Mouse (Mus musculus) testis, adult 2 months (tissue): ENCODE results near the gene Hoxd12.

Experiments
- CTCF ChIP-seq: fragments of 200-500 bp; IDR thresholded peaks from 2 replicates; pipeline ENCODE4 v1.5.1; 2012; ENCODE audit warnings: low read depth, mild to moderate bottlenecking, inconsistent platforms, low read length, moderate library complexity; ENCODE audit not compliant: control insufficient read depth, insufficient read depth, insufficient replicate concordance
- POLR2A ChIP-seq: fragments of 200-500 bp; IDR thresholded peaks from 2 replicates; pipeline ENCODE4 v1.6.1; 2012; ENCODE audit warnings: low read depth, mild to moderate bottlenecking, inconsistent platforms, low read length, moderate library complexity; ENCODE audit not compliant: control insufficient read depth

DNA sequence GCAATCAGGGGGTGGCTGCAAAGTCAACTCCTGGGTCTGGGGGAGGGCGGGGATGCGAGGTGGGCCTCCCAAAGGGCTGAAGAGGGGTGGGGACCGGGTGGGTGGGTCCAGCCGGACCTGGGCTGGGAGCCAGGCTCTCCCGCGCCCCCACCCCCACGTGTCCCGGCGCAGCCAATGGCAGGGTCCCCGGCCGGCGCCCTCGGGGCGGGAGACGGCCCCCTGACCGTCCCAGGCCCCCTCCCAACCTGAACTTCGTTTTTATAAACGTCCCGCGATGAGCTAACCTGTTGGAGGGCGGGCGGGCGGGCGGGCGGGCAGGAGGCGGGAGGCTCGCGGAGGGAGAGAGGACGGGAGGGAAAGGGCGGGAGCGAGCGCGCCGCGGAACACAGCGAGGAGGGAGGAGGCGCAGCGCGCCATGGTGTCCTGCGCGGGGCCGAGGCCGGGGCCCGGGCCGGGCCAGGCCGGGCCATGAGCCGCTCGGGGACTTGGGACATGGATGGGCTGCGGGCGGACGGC lies 6.9 kb upstream of the Hoxd12 start, which contains the start of gene Hoxd13:
- no peak for TF ChIP-seq CTCF
- TF ChIP-seq POLR2A = no peak
